Mouse (Mus musculus) CD8-positive naive resting alpha-beta T cell, adult 2 months (primary cell): Measurements from ENCODE around the gene Vdr.

Experiments used
- DNase-seq, 2 experiments: peaks; one replicate each; pipeline ENCODE4 v3.0.0; 2022; ENCODE audit warnings: low read depth in 2 of 2, low spot score in 2 of 2

The Vdr gene

GRCm38 (mm10) chr15:97813452-97814204 is 96.8 kb downstream of the Vdr start:
- no peak for DNase-seq

- no peak for DNase-seq
Measured at GRCm38 (mm10) chr15:97812875-97813274, 97.6 kb downstream of the Vdr start.

GRCm38 (mm10) chr15:97812126-97812525 is 98.3 kb downstream of the Vdr start:
- DNase-seq, result no peak

GRCm38 (mm10) chr15:97811307-97811706 is 99.1 kb downstream of the Vdr start:
- DNase-seq, result no peak

- no peak for DNase-seq
Measured at GRCm38 (mm10) chr15:97810399-97810798, 100.0 kb downstream of the Vdr start.

- DNase-seq, result no peak
Measured at GRCm38 (mm10) chr15:97809942-97810341, 100.5 kb downstream of the Vdr start.

- DNase-seq, result no peak
Measured at GRCm38 (mm10) chr15:97809206-97809605, 101.2 kb downstream of the Vdr start.

GRCm38 (mm10) chr15:97808532-97808931 is 101.9 kb downstream of the Vdr start:
- DNase-seq, result no peak

- DNase-seq, result no peak
Measured at GRCm38 (mm10) chr15:97807867-97808266, 102.6 kb downstream of the Vdr start.
